Mouse (Mus musculus) lung, adult 2 months (tissue): Measurements from ENCODE around the gene C1qc.

ENCODE experiments used
- CTCF ChIP-seq: fragments of 200-500 bp; IDR thresholded peaks from 2 replicates; pipeline ENCODE4 v1.5.1; 2011; ENCODE audit warnings: mild to moderate bottlenecking, low read length, control low read depth; ENCODE audit not compliant: insufficient read depth
- POLR2A ChIP-seq: fragments of 200-500 bp; IDR thresholded peaks from 2 replicates; pipeline ENCODE4 v1.6.1; 2011; ENCODE audit warnings: low read depth, mild to moderate bottlenecking, control low read depth, low read length, borderline replicate concordance; ENCODE audit errors: extremely low read depth

- TF ChIP-seq CTCF (no peak), POLR2A (no peak)
Measured at GRCm38 (mm10) chr4:136863517-136863916, 29.3 kb downstream of the C1qc start.
